Mouse (Mus musculus): ENCODE data around the gene Gm21028. TPM values are rescaled to one million over a fixed set of nuclear protein-coding genes. Genes with fewer than 3 reads are reported as not detected.
"Not testable (repeated sequence)": the region's sequence is repeated elsewhere in the genome, so short reads cannot be mapped to it uniquely, and the experiment has no call there.

Gene Gm21028
- not detected in 2 replicates for polyA plus RNA-seq (2015; fragmentation: Nextera tagmentation; extraction: Ambion mirVana)

DNA sequence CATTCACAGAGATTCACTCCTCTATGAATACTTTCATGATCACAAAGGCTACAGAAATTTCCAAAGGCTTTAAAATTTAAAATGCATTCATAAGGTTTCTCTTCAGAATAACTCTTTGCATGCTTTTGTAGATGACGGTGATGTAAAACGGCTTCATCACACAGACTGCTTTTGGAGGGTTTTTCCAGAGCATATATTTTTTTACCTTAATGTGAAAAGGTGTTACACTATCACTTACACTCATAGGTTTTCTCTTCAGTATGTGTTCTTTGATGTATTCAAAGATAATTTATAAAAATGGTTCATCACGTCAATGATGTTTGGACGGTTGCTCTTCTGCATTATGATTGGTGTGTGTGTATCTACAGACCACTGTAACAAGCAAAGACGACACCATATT is at the start of gene Gm21028:
Gm21028 (minus strand) TSS at position 101 of the 400 bp plus-strand sequence.
- Histone ChIP-seq H3K36me3 (peaks cover 7% of the 10 kb centered on the region; the same call in 1 of the 2 replicates), H3K9ac (no peak within 1 kb of the TSS), H3K4me1 (no peaks in the 10 kb centered on the region), H3K27ac (no peak within 1 kb of the TSS), H3K27me3 (no peaks in the 10 kb centered on the region), H3K4me2 (no peak within 1 kb of the TSS), H3K4me3 (no peak within 1 kb of the TSS), H3K9me3 (peaks cover 28% of the 10 kb centered on the region)
- ATAC-seq (ENCODE audit: insufficient number of reproducible peaks, low FRiP score, low TSS enrichment, low read depth) = no peak
- 90% methylated on average over 5 of the region's 5 CpGs for WGBS

DNA sequence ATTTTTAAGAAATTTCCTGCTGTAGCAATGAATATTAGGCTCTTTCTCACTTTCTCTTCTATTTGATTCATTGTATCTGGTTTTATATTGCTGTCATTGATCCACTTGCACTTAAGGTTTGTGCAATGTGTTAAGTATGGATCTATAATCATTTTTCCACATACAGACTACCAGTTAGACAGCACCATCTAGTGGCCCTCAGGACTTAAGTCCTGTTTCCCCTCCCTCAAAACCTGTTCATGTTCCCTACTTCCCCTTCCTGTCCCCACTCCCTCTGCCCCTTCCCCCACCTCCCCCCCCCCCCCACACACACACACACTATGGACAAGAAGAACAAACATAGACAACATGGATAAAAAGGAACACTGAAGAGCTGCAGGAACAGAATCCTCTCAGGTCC is 17.3 kb upstream of the Gm21028 start:
- not testable (repeated sequence) for H3K4me2 ChIP-seq; H3K4me3 ChIP-seq; ATAC-seq (ENCODE audit: insufficient number of reproducible peaks, low FRiP score, low TSS enrichment, low read depth); H3K4me1 ChIP-seq; H3K9me3 ChIP-seq; H3K36me3 ChIP-seq; H3K9ac ChIP-seq; H3K27ac ChIP-seq; H3K27me3 ChIP-seq

DNA sequence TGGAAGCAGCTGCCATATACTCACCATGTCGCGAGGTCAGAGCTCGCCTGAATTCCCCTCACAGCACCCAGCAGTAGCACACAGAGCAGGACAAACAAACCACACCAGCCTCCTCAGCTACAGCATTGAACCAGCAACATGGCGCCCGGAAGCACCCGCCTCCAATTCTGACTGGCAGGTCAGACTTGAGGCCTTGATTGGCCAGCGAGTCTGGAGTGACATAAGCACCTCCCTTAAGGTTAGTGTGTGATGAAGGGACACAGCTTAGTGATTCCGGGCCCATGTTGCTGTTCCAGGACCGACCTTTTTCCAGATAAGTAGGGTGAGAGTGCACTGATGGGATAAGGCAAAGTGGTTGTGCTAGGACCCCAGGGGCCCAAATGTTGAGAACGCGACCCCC is 14.0 kb upstream of the Gm21028 start, which contains the start of gene Zfp977:
Zfp977 (minus strand) TSS at position 135 of the 400 bp plus-strand sequence.
- H3K9me3 ChIP-seq; H3K4me2 ChIP-seq; ATAC-seq (ENCODE audit: insufficient number of reproducible peaks, low FRiP score, low TSS enrichment, low read depth); H3K4me3 ChIP-seq; H3K9ac ChIP-seq; H3K4me1 ChIP-seq; H3K27me3 ChIP-seq; H3K36me3 ChIP-seq; H3K27ac ChIP-seq: not testable (repeated sequence)
- WGBS = 91% methylated on average over 11 of the region's 11 CpGs

DNA sequence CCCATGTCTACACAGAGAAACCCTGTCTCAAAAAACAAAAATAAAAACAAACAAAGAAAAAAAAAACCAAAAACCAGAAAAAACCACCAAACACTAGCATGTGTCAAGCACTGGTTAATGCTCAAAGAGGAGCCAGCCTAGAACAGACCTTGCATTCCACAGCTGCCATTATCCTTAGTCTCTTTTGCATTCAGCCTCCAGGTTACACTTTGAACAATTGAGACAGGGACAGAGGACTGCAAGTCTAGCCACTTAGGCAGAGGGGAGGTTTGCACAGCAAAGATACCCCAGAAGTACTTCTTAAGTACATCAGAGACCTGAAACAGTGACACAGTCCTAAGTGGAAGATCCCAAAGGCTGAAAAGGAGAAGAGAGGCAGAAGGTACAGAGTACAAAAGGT is 12.9 kb upstream of the Gm21028 start:
- H3K4me2 ChIP-seq; ATAC-seq (ENCODE audit: insufficient number of reproducible peaks, low FRiP score, low TSS enrichment, low read depth); H3K9ac ChIP-seq; H3K9me3 ChIP-seq; H3K4me3 ChIP-seq; H3K27ac ChIP-seq; H3K36me3 ChIP-seq; H3K27me3 ChIP-seq; H3K4me1 ChIP-seq: not testable (repeated sequence)

DNA sequence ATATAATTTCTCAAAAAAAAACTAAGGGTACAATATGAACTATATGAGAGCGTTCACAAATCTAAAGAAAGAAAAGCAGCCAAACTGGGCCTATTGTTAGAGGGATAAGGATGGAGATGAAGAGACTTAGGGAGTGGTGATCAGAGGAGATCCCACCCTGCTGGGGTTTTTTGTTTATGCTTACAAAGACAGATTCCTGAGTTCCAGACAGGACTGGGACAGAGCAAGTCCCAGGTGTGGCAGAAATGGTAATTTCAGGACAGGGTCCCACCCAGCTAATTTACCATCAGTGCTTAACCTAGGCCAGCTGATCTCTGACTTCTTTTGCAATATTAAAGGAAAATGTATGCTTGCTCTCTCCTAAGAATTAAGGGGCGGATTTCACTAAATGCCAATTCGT is 26.6 kb downstream of the Gm21028 start:
- H3K4me1 ChIP-seq = no peaks in the 10 kb centered on the region
- H3K27ac ChIP-seq = no peak overlapping the region
- no peak overlapping the region for H3K9ac ChIP-seq
- H3K36me3 ChIP-seq = no peaks in the 10 kb centered on the region
- ATAC-seq (ENCODE audit: insufficient number of reproducible peaks, low FRiP score, low TSS enrichment, low read depth) = no peak
- H3K9me3 ChIP-seq = no peaks in the 10 kb centered on the region
- WGBS = 74% methylated on average over 3 of the region's 3 CpGs
- no peak overlapping the region for H3K4me2 ChIP-seq
- no peak overlapping the region for H3K4me3 ChIP-seq
- no peaks in the 10 kb centered on the region for H3K27me3 ChIP-seq

Small RNA genes lying within 50 kb of the gene (microRNA-seq; reads per million reads assigned to microRNA genes)
- not detected for gene Gm24938

Other genes starting within 250 kb of the Gm21028 start
- not detected in 2 replicates for gene 4933421I07Rik, start 130.5 kb downstream of the Gm21028 start, polyA plus RNA-seq (2015; fragmentation: Nextera tagmentation; extraction: Ambion mirVana)
- 9.3 and 10.4 TPM in 2 replicates for gene Zfp141, start 72.8 kb downstream of the Gm21028 start, polyA plus RNA-seq (2015; fragmentation: Nextera tagmentation; extraction: Ambion mirVana)
- gene Zfp977, start 14.0 kb upstream of the Gm21028 start, polyA plus RNA-seq (2015; fragmentation: Nextera tagmentation; extraction: Ambion mirVana) = 1.5 TPM in 2 replicates
- gene Zfp976, start 64.0 kb upstream of the Gm21028 start, polyA plus RNA-seq (2015; fragmentation: Nextera tagmentation; extraction: Ambion mirVana) = 2.8 and 3.0 TPM in 2 replicates
- 6.9 and 7.6 TPM in 2 replicates for gene Zfp975, start 114.2 kb upstream of the Gm21028 start, polyA plus RNA-seq (2015; fragmentation: Nextera tagmentation; extraction: Ambion mirVana)
- not detected in 2 replicates for gene Gm17067, start 148.4 kb upstream of the Gm21028 start, polyA plus RNA-seq (2015; fragmentation: Nextera tagmentation; extraction: Ambion mirVana)
- not detected in 2 replicates for gene Vmn2r62, start 214.9 kb upstream of the Gm21028 start, polyA plus RNA-seq (2015; fragmentation: Nextera tagmentation; extraction: Ambion mirVana)